Mouse (Mus musculus) liver, adult 2 months (tissue): ENCODE data around the gene Fam76b. TPM values are rescaled to one million over a fixed set of nuclear protein-coding genes. Genes with fewer than 3 reads are reported as not detected.
A peak's percentile ranks its signal among the peaks of the same experiment; 100 is the strongest.

Source experiments
- DNase-seq: peaks from one replicate; pipeline ENCODE4 v3.0.0-alpha.2; 2011; ENCODE audit warnings: low read depth, low spot score; ENCODE audit errors: extremely low read depth
- H3K27ac ChIP-seq: fragments of 200-500 bp; replicated peaks from 2 replicates; pipeline ENCODE4 v1.5.1; 2012; ENCODE audit warnings: low read depth, mild to moderate bottlenecking, control low read depth, inconsistent platforms, low read length; ENCODE audit not compliant: insufficient read depth
- H3K27me3 ChIP-seq: fragments of 200-500 bp; 2 replicates; pipeline ENCODE4 v1.6.1; 2012; ENCODE audit warnings: mild to moderate bottlenecking, moderate library complexity, low read length, inconsistent platforms; ENCODE audit not compliant: control insufficient read depth, insufficient read depth
- H3K36me3 ChIP-seq: fragments of 200-500 bp; 2 replicates; pipeline ENCODE4 v1.6.1; 2012; ENCODE audit warnings: low read length, inconsistent platforms; ENCODE audit not compliant: control insufficient read depth, insufficient read depth
- H3K4me1 ChIP-seq: fragments of 200-500 bp; 2 replicates; pipeline ENCODE4 v1.6.1; 2011; ENCODE audit warnings: low read length; ENCODE audit not compliant: control insufficient read depth, insufficient read depth
- H3K4me3 ChIP-seq: fragments of 200-500 bp; 2 replicates; pipeline ENCODE4 v1.5.1; 2011; ENCODE audit warnings: low read depth, mild to moderate bottlenecking, control low read depth, low read length, moderate library complexity; ENCODE audit not compliant: insufficient read depth
- H3K79me2 ChIP-seq: fragments of 200-500 bp; 2 replicates; pipeline ENCODE4 v1.6.1; 2012; ENCODE audit warnings: inconsistent platforms, mild to moderate bottlenecking, low read length, moderate library complexity; ENCODE audit not compliant: control insufficient read depth, insufficient read depth
- H3K9ac ChIP-seq: fragments of 200-500 bp; 2 replicates; pipeline ENCODE4 v1.6.1; 2012; ENCODE audit warnings: low read depth, mild to moderate bottlenecking, control low read depth, inconsistent platforms, low read length
- CTCF ChIP-seq: fragments of 200-500 bp; IDR thresholded peaks from 2 replicates; pipeline ENCODE4 v1.5.1; 2011; ENCODE audit warnings: low read depth, low read length, control low read depth
- POLR2A ChIP-seq: fragments of 200-500 bp; IDR thresholded peaks from 2 replicates; pipeline ENCODE4 v1.6.1; 2011; ENCODE audit warnings: low read length, control low read depth; ENCODE audit not compliant: insufficient read depth; ENCODE audit errors: extremely low read depth
- WGBS: fragments of 180-500 bp; shearing (Covaris S2); methylation state at CpG from one replicate; pipeline ENCODE4 v1.1.7; 2018; 5-methylcytosine and 5-hydroxymethylcytosine counted together
- polyA plus RNA-seq: library from polyadenylated mRNA; depleted of rRNA; stranded (reverse); fragments of >200 nt; gene quantifications from 2 replicates; pipeline ENCODE4 v1.2.3, GENCODE M21; 2012
- total RNA-seq: library from RNA; depleted of rRNA; stranded (reverse); fragments of >200 nt; gene quantifications from 2 replicates; pipeline ENCODE4 v1.2.3, GENCODE M21; 2014

Fam76b gene
- total and polyA plus RNA-seq, 2 experiments, result 1.7 to 9.9 TPM

DNA sequence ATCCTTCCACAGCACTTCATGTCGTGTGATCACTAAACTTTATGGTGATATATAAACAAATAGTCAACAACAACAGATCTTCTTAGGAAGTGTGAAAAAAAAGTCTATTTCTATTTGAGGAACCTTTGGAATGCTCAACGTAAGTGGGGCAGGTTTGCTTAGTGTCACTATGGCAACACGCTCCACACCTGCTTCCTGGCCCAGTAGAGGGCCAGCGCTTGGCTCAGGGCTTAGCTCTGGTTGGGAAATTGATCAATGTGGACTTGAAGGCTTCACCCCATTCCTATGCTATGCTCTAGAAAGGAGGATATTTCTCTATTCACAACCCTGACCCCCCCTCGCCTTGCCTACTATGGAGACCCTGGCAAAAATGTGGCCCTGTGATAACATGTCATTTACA, 62.7 kb downstream of the Fam76b start:
- peaks cover 3% of the 10 kb centered on the region for H3K4me1 ChIP-seq

DNA sequence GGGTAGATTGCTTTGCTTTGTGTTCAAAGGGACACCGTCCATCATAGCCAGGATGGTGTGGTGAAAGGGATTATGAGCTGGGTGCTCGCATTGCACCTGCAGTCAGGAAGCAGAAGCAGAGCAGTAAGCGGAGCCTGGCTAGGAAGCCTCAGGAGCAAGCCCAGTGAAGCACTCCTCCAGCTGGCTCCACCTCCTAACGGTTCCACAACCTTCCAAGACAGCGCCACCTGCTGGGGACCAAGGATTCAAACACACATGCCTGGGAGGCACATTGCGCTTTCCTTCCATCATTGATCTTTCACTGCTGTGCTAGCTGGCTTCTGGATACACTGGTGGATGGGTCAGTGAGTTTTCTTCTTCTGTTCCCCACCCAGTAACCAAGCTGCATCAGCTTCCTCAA, 64.4 kb downstream of the Fam76b start:
- no peaks in the 10 kb centered on the region for H3K36me3 ChIP-seq
- H3K79me2 ChIP-seq, result no peaks in the 10 kb centered on the region
- H3K4me3 ChIP-seq, result no peak overlapping the region
- no peaks in the 10 kb centered on the region for H3K27me3 ChIP-seq
- 98% methylated on average over 6 of the region's 6 CpGs for WGBS
- no peak for TF ChIP-seq POLR2A
- peak; percentile 22; the same call in 1 of the 2 replicates for TF ChIP-seq CTCF
- H3K4me1 ChIP-seq, result peaks cover 3% of the 10 kb centered on the region
- DNase-seq, result no peak
- no peak overlapping the region for H3K9ac ChIP-seq
- H3K27ac ChIP-seq, result no peak overlapping the region

More for the DNA sequence above, 62.7 kb downstream of the Fam76b start:
- Histone ChIP-seq H3K36me3 (no peaks in the 10 kb centered on the region), H3K9ac (no peak overlapping the region), H3K27me3 (no peaks in the 10 kb centered on the region), H3K27ac (no peak overlapping the region), H3K79me2 (no peaks in the 10 kb centered on the region), H3K4me3 (no peak overlapping the region)
- peak; percentile 87 for DNase-seq
- WGBS, result 19% methylated on average over 5 of the region's 5 CpGs
- TF ChIP-seq POLR2A (no peak), CTCF (peak; percentile 56)

DNA sequence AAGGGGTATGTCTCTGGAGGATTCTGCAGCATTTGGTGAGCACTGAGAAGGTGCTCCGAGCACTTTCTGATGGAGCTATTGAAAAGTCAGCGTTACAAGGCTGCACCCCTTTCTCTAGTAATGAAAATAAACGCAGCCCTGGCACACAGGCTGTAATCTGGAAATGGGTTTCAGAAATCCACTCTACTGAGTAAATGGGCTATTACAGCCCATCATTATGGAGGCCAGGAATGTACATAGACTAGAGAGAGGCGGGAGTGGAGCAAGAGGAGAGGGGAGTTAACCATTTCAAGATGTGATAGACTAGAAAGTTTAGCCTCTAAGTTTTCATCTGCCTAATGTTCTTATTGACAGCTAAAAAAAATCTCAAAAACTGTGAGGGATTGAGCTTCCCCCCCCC, 65.5 kb downstream of the Fam76b start:
- Histone ChIP-seq H3K9ac (no peak overlapping the region), H3K27ac (no peak overlapping the region), H3K4me1 (peaks cover 5% of the 10 kb centered on the region), H3K27me3 (no peaks in the 10 kb centered on the region), H3K36me3 (no peaks in the 10 kb centered on the region), H3K79me2 (no peaks in the 10 kb centered on the region), H3K4me3 (no peak overlapping the region)
- no peak for TF ChIP-seq POLR2A
- no peak for TF ChIP-seq CTCF
- DNase-seq, result no peak
- 92% methylated on average over 4 of the region's 4 CpGs for WGBS

DNA sequence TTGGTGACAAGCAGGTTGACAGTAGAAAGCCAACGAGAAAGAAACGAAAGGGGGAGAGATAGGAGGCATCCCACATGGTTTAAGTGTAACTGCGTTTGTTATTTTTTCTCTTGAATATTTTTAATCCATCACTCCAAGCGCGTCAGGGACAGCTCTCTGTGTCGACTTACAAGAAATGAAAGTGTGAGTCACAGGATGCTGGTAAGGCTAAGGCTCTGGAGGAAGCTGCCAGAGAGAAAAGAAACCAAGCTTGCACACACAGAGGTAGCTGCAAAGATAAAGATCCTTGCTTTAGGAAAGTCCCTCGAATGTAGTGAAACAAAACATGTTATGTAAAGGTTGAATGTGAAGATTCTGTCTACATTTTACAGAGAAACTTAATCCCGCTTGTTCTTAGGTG, 67.0 kb downstream of the Fam76b start:
- TF ChIP-seq CTCF, result no peak
- TF ChIP-seq POLR2A, result no peak
- DNase-seq, result no peak
- 61% methylated on average over 8 of the region's 8 CpGs for whole genome bisulfite sequencing

DNA sequence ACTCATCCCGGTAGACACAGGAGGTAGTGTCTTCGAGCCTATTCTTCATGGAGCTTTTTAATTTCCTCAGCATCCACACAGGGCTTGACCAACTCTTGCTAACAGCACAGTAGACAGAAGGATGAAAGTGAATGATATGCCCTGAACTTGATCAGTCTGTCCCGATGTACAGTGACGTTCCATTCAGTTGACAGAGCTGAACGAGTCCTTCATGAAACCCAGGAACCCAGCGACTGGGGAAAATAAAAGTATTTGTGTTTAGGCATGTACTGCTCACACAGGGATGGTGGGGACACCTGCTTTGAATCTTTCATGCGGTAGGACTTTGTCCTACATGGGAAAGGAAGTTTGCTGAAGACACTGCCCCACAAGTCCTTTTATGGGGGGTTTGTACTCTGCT, 67.4 kb downstream of the Fam76b start:
- H3K27me3 ChIP-seq, result no peaks in the 10 kb centered on the region
- H3K27ac ChIP-seq, result no peak overlapping the region
- H3K36me3 ChIP-seq, result no peaks in the 10 kb centered on the region
- 80% methylated on average over 7 of the region's 7 CpGs for WGBS
- DNase-seq, result no peak
- H3K9ac ChIP-seq, result no peak overlapping the region
- H3K79me2 ChIP-seq, result no peaks in the 10 kb centered on the region
- peaks cover 5% of the 10 kb centered on the region for H3K4me1 ChIP-seq
- H3K4me3 ChIP-seq, result no peak overlapping the region
- no peak for TF ChIP-seq POLR2A
- no peak for TF ChIP-seq CTCF

More for the DNA sequence above, 67.0 kb downstream of the Fam76b start:
- H3K4me3 ChIP-seq, result no peak overlapping the region
- H3K27me3 ChIP-seq, result no peaks in the 10 kb centered on the region
- H3K27ac ChIP-seq, result no peak overlapping the region
- no peaks in the 10 kb centered on the region for H3K79me2 ChIP-seq
- no peaks in the 10 kb centered on the region for H3K36me3 ChIP-seq
- no peak overlapping the region for H3K9ac ChIP-seq
- H3K4me1 ChIP-seq, result peaks cover 5% of the 10 kb centered on the region

DNA sequence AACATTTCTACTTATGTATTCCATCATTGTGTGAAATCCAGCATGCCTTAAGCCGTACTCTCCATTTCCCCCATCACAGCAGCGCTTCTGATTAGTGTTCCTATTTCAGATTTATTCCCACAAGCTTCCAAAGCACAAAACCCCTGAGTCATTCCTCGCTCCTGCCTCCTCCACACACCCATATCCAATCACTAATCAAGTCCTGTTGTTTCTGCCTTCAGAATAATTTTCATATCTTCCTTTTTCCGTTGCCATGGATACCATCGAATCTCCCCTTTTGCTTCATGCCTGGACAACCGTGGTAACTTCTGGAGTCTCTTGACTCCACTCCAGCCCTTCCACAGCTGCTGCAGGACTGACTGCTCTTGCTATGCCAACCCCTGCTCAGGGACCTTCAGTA, 68.5 kb downstream of the Fam76b start:
- Histone ChIP-seq H3K79me2 (no peaks in the 10 kb centered on the region), H3K27ac (no peak overlapping the region), H3K36me3 (no peaks in the 10 kb centered on the region), H3K4me3 (no peak overlapping the region), H3K4me1 (peaks cover 2% of the 10 kb centered on the region; the same call in 1 of the 2 replicates), H3K27me3 (no peaks in the 10 kb centered on the region), H3K9ac (no peak overlapping the region)
- TF ChIP-seq CTCF (no peak), POLR2A (no peak)
- 90% methylated on average over 6 of the region's 6 CpGs for WGBS
- no peak for DNase-seq
